ENCODE assay signal across 10 mouse cellular contexts in the genomic region with DNA sequence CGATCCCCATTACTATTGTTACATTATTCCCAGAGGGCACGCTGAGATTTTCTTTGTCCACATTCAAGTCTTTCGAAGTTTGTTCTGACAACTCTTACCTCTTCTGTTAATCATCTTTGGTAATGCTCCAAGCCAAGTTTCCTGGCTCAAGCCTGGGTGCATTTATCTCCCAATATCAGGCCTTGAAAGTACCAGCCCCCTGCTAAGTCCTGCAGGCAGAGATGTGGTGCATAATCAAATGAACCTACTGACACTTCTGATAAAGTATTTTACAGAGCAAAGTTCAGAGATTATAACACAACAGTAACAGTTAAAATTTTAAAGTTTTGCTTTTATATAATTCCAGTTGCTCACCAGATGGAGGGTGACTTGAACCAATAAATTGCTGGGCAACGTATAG. TPM values are rescaled to one million over a fixed set of nuclear protein-coding genes. Genes with fewer than 3 reads are reported as not detected.
DNase-seq lines count a peak whose midpoint lies in the region; ATAC-seq and TF ChIP-seq lines count a peak whose summit lies in the region.
"Had no signal": no experiment of that assay in that cellular context is flagged by ENCODE, and none has a peak within 500 bp of the region (broad histone marks: within the 10 kb centered on the region; RNA-seq: fewer than 3 reads in every experiment).

No protein-coding gene starts in this region.

- peak overlapping the region; percentile 74; the same call in 1 of the 2 replicates for H3K9ac ChIP-seq in heart, embryonic 14.5 days (ENCODE audit: low read length)
- H3K9ac ChIP-seq in hindbrain, embryonic 16.5 days (ENCODE audit: low read depth, low read length) = no peak overlapping the region
- peak overlapping the region; percentile 34; the same call in 1 of the 2 replicates for H3K9ac ChIP-seq in midbrain, embryonic 12.5 days (replicated peaks)

- peak overlapping the region in 1 of 2 experiments; percentile 49; a peak in 2 of 4 replicates for H3K4me3 ChIP-seq in heart, embryonic 14.5 days (ENCODE audit: control insufficient read depth in 1 of 2, insufficient read depth in 1 of 2, low read depth in 1 of 2, low read length in 2 of 2)
- peak overlapping the region; percentile 70 for H3K4me3 ChIP-seq in bone marrow macrophage, adult 2 months (ENCODE audit: insufficient read depth, low read length)
- peak overlapping the region; percentile 71 for H3K4me3 ChIP-seq in hindbrain, embryonic 16.5 days (ENCODE audit: low read length)
- H3K4me3 ChIP-seq in midbrain, embryonic 12.5 days = peak overlapping the region; percentile 44

- H3K27ac ChIP-seq in heart, embryonic 14.5 days (replicated peaks in 1 of 2; ENCODE audit: control insufficient read depth in 1 of 2, insufficient read depth in 1 of 2, low read depth in 2 of 2, low read length in 2 of 2) = peak overlapping the region in 1 of 2 experiments; percentile 59; a peak in 2 of 4 replicates
- no peak overlapping the region for H3K27ac ChIP-seq in bone marrow macrophage, adult 2 months (ENCODE audit: insufficient read depth, low read depth, low read length)
- no peak overlapping the region for H3K27ac ChIP-seq in hindbrain, embryonic 16.5 days (ENCODE audit: low read depth, low read length)
- H3K27ac ChIP-seq in midbrain, embryonic 12.5 days (replicated peaks) = no peak overlapping the region

- DNase-seq in heart, adult 18-20 months = no peak
- DNase-seq in embryo, embryonic 11 days = no peak
- DNase-seq: cerebellum, adult 18-20 months had no signal

- H3K27me3 ChIP-seq in heart, embryonic 14.5 days (ENCODE audit: control insufficient read depth, insufficient read depth, low read length) = no peaks in the 10 kb centered on the region
- H3K27me3 ChIP-seq in hindbrain, embryonic 16.5 days (replicated peaks; ENCODE audit: control insufficient read depth, insufficient read depth, low read length) = no peaks in the 10 kb centered on the region
- no peaks in the 10 kb centered on the region for H3K27me3 ChIP-seq in midbrain, embryonic 12.5 days

- 31% methylated on average over 4 of the region's 4 CpGs for WGBS in heart, embryonic 14.5 days
- 26% methylated on average over 4 of the region's 4 CpGs for WGBS in hindbrain, embryonic 16.5 days
- 27% methylated on average over 4 of the region's 4 CpGs for WGBS in midbrain, embryonic 12.5 days

- H3K9me3 ChIP-seq in heart, embryonic 14.5 days (ENCODE audit: control insufficient read depth, low read length) = no peaks in the 10 kb centered on the region
- H3K9me3 ChIP-seq in hindbrain, embryonic 16.5 days (ENCODE audit: control insufficient read depth, low read length) = no peaks in the 10 kb centered on the region
- H3K9me3 ChIP-seq in midbrain, embryonic 12.5 days = no peaks in the 10 kb centered on the region

- no peaks in the 10 kb centered on the region for H3K36me3 ChIP-seq in heart, embryonic 14.5 days (ENCODE audit: control insufficient read depth, insufficient read depth, low read length)
- H3K36me3 ChIP-seq in hindbrain, embryonic 16.5 days (ENCODE audit: control insufficient read depth, insufficient read depth, low read length) = no peaks in the 10 kb centered on the region
- H3K36me3 ChIP-seq in midbrain, embryonic 12.5 days = no peaks in the 10 kb centered on the region

- no peak for ATAC-seq in heart, embryonic 14.5 days (ENCODE audit: insufficient number of reproducible peaks, insufficient read depth, low FRiP score, low read depth)
- ATAC-seq in hindbrain, embryonic 16.5 days = no peak
- ATAC-seq in midbrain, embryonic 12.5 days (ENCODE audit: low FRiP score, low read depth) = no peak
- no peak for ATAC-seq in activated CD4-positive, CD25-positive, alpha-beta regulatory T cell, adult 4 months
- ATAC-seq in monocyte, adult 5-6 weeks (replicated peaks; ENCODE audit: insufficient number of reproducible peaks, low FRiP score, low TSS enrichment, poor library complexity, severe bottlenecking) = no peak

- H3K4me1 ChIP-seq in heart, embryonic 14.5 days (ENCODE audit: control insufficient read depth in 2 of 2, insufficient read depth in 2 of 2, low read length in 2 of 2) = peaks cover 3 to 7% of the 10 kb centered on the region in 2 experiments; a peak in 3 of 4 replicates
- no peaks in the 10 kb centered on the region for H3K4me1 ChIP-seq in bone marrow macrophage, adult 2 months (ENCODE audit: control insufficient read depth, insufficient read depth, low read length)
- H3K4me1 ChIP-seq in hindbrain, embryonic 16.5 days (ENCODE audit: control insufficient read depth, insufficient read depth, low read depth, low read length) = peaks cover 8% of the 10 kb centered on the region
- H3K4me1 ChIP-seq in midbrain, embryonic 12.5 days = peaks cover 12% of the 10 kb centered on the region

- H3K4me2 ChIP-seq in heart, embryonic 14.5 days (ENCODE audit: low read length) = peak overlapping the region; percentile 79
- peak overlapping the region; percentile 79 for H3K4me2 ChIP-seq in hindbrain, embryonic 16.5 days (ENCODE audit: low read length)
- H3K4me2 ChIP-seq in midbrain, embryonic 12.5 days (replicated peaks) = peak overlapping the region; percentile 60

- TF ChIP-seq CTCF in bone marrow macrophage, adult 2 months (IDR thresholded peaks at IDR 0.05; ENCODE audit: low read depth, low read length) = no peak

- TF ChIP-seq POLR2A in bone marrow macrophage, adult 2 months (IDR thresholded peaks at IDR 0.05; ENCODE audit: borderline replicate concordance, low read depth, low read length) = no peak

RNA-seq across cellular contexts. Expression of gene Hist1h2bl, which starts 4.2 kb away (rescaled TPM):
- polyA plus RNA-seq in heart, embryonic 14.5 days (2014; fragmentation: Nextera tagmentation; extraction: Ambion mirVana) = 1.2 and 1.4 TPM in 2 replicates
- 10 to 100 TPM in 1 of 2 experiments, 1 to 10 TPM in 1; 7.7 to 11.5 TPM for total RNA-seq in heart, adult 18-20 months (2021)
- not detected in 2 replicates for polyA plus RNA-seq in bone marrow macrophage, adult 2 months (2012; ENCODE audit: insufficient read depth, insufficient read length, missing spikeins)
- polyA plus RNA-seq in hindbrain, embryonic 16.5 days (2015; fragmentation: Nextera tagmentation; extraction: Ambion mirVana) = not detected in 2 replicates
- 2.2 and 3.1 TPM in 2 replicates for polyA plus RNA-seq in midbrain, embryonic 12.5 days (2016; fragmentation: Nextera tagmentation; extraction: Ambion mirVana)
- polyA plus RNA-seq in activated CD4-positive, CD25-positive, alpha-beta regulatory T cell, adult 4 months (2017; shearing (Covaris generic)) = 1 to 10 TPM in 1 of 2 experiments, not detected in 1; 1.2 TPM
- total RNA-seq in monocyte, adult 5-6 weeks (2017) = 7.1 to 7.9 TPM in 2 of 3 replicates, not detected in the other

RNA-seq across cellular contexts. Expression of gene Hist1h2ai, which starts 4.5 kb away (rescaled TPM):
- polyA plus RNA-seq in heart, embryonic 14.5 days (2014; fragmentation: Nextera tagmentation; extraction: Ambion mirVana) = 12.2 and 15.1 TPM in 2 replicates
- 10 to 100 TPM in 1 of 2 experiments, 1 to 10 TPM in 1; 4.0 to 15.4 TPM for total RNA-seq in heart, adult 18-20 months (2021)
- polyA plus RNA-seq in bone marrow macrophage, adult 2 months (2012; ENCODE audit: insufficient read depth, insufficient read length, missing spikeins) = 4.0 TPM in 1 of 2 replicates, not detected in the other
- 5.1 and 6.5 TPM in 2 replicates for polyA plus RNA-seq in hindbrain, embryonic 16.5 days (2015; fragmentation: Nextera tagmentation; extraction: Ambion mirVana)
- 21.4 and 30.7 TPM in 2 replicates for polyA plus RNA-seq in midbrain, embryonic 12.5 days (2016; fragmentation: Nextera tagmentation; extraction: Ambion mirVana)
- 1 to 10 TPM in 1 of 2 experiments, not detected in 1; 5.1 TPM for polyA plus RNA-seq in activated CD4-positive, CD25-positive, alpha-beta regulatory T cell, adult 4 months (2017; shearing (Covaris generic))
- total RNA-seq in monocyte, adult 5-6 weeks (2017) = 159 to 372 TPM (median 273 TPM) in 3 replicates

RNA-seq across cellular contexts. Expression of gene Hist1h3h, which starts 5.8 kb away (rescaled TPM):
- polyA plus RNA-seq in heart, embryonic 14.5 days (2014; fragmentation: Nextera tagmentation; extraction: Ambion mirVana) = 2.4 and 4.4 TPM in 2 replicates
- 10 to 100 TPM; 11.0 to 14.3 TPM for total RNA-seq in heart, adult 18-20 months (2021)
- polyA plus RNA-seq in bone marrow macrophage, adult 2 months (2012; ENCODE audit: insufficient read depth, insufficient read length, missing spikeins) = 6.9 TPM in 1 of 2 replicates, not detected in the other
- 0.98 TPM in 1 of 2 replicates, not detected in the other for polyA plus RNA-seq in hindbrain, embryonic 16.5 days (2015; fragmentation: Nextera tagmentation; extraction: Ambion mirVana)
- polyA plus RNA-seq in midbrain, embryonic 12.5 days (2016; fragmentation: Nextera tagmentation; extraction: Ambion mirVana) = 6.0 and 10.1 TPM in 2 replicates
- polyA plus RNA-seq in activated CD4-positive, CD25-positive, alpha-beta regulatory T cell, adult 4 months (2017; shearing (Covaris generic)) = 1 to 10 TPM in 1 of 2 experiments, not detected in 1; 6.0 TPM
- total RNA-seq in monocyte, adult 5-6 weeks (2017) = 7.2 to 20.1 TPM (median 13.0 TPM) in 3 replicates

RNA-seq across cellular contexts. Expression of gene Hist1h2bm, which starts 10.1 kb away (rescaled TPM):
- 1.00 TPM in 2 replicates for polyA plus RNA-seq in heart, embryonic 14.5 days (2014; fragmentation: Nextera tagmentation; extraction: Ambion mirVana)
- 1 to 10 TPM; 2.0 to 3.6 TPM for total RNA-seq in heart, adult 18-20 months (2021)
- polyA plus RNA-seq in bone marrow macrophage, adult 2 months (2012; ENCODE audit: insufficient read depth, insufficient read length, missing spikeins) = 2.1 TPM in 1 of 2 replicates, not detected in the other
- polyA plus RNA-seq in hindbrain, embryonic 16.5 days (2015; fragmentation: Nextera tagmentation; extraction: Ambion mirVana) = 0.50 and 1.2 TPM in 2 replicates
- 5.8 TPM in 2 replicates for polyA plus RNA-seq in midbrain, embryonic 12.5 days (2016; fragmentation: Nextera tagmentation; extraction: Ambion mirVana)
- 1 to 10 TPM; 2.4 to 2.8 TPM for polyA plus RNA-seq in activated CD4-positive, CD25-positive, alpha-beta regulatory T cell, adult 4 months (2017; shearing (Covaris generic))
- total RNA-seq in monocyte, adult 5-6 weeks (2017) = 4.9 to 12.8 TPM (median 8.3 TPM) in 3 replicates

RNA-seq across cellular contexts. Expression of gene Olfr1359, which starts 13.8 kb away (rescaled TPM):
- polyA plus RNA-seq in heart, embryonic 14.5 days (2014; fragmentation: Nextera tagmentation; extraction: Ambion mirVana) = not detected in 2 replicates
- not detected for total RNA-seq in heart, adult 18-20 months (2021)
- polyA plus RNA-seq in bone marrow macrophage, adult 2 months (2012; ENCODE audit: insufficient read depth, insufficient read length, missing spikeins) = not detected in 2 replicates
- polyA plus RNA-seq in hindbrain, embryonic 16.5 days (2015; fragmentation: Nextera tagmentation; extraction: Ambion mirVana) = not detected in 2 replicates
- polyA plus RNA-seq in midbrain, embryonic 12.5 days (2016; fragmentation: Nextera tagmentation; extraction: Ambion mirVana) = not detected in 2 replicates
- not detected for polyA plus RNA-seq in activated CD4-positive, CD25-positive, alpha-beta regulatory T cell, adult 4 months (2017; shearing (Covaris generic))
- not detected in 3 replicates for total RNA-seq in monocyte, adult 5-6 weeks (2017)
- total RNA-seq: layer of hippocampus, adult 18-20 months had no signal
